Mouse (Mus musculus) cerebellum, adult 8-10 months (tissue): ENCODE results near the gene Inip.

Source experiments
- DNase-seq: peaks from one replicate; pipeline ENCODE4 v3.0.0; 2022

The Inip gene

DNA sequence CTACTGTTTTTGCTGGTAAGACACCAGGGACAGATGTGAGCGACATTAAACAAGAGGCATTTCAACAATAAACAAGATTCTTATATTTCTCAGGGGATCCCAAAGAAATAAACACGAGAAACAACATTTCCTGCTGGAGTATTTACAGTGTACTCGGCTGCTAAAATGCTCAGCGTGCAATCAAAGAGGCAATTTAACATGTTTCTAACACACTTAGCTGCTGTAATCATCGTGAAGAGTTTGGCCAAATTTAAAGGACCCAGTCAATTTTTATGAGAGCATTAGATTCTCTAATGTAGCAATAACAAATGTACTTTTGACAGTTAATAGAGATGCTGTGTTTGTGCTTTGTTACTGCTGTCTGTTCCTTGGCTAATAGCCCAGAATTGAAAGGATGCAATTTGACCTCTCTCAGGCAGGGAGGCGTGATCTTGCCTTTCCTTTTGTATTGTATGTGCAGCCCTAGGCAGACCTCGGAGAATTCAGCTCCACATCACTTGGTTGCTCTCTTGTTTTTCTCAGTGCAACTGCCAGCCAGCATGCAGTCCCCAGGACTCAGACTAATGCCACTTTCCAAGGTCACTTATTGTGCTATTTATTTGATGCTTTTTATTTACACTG is 35.9 kb downstream of the Inip start:
- DNase-seq: no peak

- DNase-seq: no peak
Observed at GRCm38 (mm10) chr4:59764950-59765349, 36.4 kb downstream of the Inip start.

GRCm38 (mm10) chr4:59761365-59761729 is 40.0 kb downstream of the Inip start:
- DNase-seq: no peak

- DNase-seq: no peak
Observed at GRCm38 (mm10) chr4:59760636-59761364, 40.6 kb downstream of the Inip start.

DNA sequence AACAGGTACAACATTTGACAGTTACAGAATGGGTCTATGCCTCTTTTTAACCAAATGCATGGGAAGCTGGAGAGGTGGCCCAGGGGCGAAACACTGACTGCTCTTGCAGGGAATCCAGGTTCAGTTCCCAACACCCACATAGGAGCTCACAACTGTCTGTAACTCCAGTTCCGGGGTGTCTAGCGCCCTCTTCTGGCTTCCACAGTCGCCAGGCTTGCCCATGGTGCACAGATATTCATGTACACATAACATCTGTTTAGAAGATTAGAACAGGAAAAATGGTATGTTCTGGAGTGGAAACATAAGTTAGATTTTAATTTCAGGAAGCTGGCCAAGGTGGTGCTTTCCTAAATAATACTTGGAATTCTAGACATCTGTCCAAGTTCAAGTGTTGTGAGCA is 41.4 kb downstream of the Inip start:
- DNase-seq: no peak

DNA sequence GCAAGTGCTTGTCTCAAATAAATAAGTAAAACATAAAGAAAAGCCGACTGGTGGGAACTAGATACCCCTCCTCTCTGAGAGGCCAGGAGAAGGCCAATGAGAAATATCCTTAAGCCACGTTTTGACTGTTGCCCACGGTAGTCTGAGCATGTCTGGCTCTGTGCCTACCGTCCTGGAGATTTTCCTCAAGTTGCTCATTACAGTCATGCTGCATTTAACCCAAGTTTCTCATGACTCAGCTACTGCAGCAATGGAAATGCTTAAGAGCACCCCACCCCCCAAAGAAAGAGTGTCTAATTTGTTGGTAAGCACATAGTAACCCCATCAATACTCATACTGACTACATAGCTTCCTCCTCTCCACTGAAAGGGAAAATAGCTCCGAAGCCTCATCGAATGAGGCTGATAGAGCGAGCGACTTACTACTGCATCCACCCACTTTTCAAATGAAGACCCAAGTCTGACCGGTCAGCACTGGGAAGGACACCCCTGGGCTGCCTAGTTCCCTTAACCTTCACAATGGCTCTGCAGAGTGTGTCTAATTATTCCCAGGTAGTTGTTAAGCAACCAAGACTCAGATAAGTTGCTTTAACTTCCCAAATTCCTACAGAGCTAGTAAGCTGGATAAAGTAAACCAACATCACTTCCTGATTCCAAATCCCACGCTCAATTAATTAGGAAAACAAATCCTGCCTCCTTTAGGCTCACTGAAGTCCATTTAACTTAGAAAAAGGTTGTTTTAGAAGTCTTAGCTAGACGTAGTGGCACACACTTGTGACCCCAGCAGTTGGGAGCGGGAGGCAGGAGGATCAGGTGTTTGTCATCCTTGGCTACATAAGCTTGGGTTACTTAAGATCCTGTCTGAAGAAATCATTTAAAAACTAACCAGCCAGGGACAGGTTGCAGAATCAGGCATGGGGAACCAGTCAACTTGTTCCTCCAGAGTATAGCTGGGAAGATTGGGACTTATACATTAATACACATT is 43.6 kb downstream of the Inip start:
- no peak for DNase-seq

DNA sequence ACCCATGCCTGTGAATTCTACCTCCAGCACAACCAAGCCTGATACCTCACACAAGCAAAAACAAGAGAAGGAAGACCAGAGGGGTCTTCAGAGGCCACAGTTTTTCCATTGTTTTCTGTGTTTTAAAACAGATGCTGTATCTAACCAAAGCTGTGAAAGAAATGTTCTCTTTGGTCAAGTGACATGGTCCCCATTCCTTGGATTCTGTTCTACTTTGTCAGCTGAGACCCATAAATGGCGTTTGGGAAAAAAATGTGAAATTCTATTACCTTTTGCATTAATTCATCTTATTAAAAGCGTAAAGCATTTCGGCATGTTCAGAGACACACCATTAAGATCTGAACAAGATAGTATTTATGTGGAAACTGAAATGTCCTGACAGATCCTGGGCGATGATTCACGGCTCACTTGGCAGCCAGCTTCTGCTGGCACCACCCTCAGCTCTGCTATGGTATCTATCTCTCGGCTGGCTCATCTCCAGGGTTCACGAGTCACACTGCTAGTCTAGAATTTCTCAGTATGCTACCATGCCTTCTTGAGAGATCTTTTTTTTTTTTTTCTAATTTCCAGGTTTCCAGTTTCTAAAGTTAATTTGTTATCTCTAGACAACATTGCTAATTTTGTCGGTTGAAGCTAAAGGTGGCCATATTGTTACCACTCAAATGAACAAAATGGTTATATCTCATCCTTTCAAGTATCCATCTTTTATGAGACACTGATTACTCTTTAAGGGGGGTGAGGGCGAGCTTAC is 44.9 kb downstream of the Inip start:
- DNase-seq: peak; percentile 79

DNA sequence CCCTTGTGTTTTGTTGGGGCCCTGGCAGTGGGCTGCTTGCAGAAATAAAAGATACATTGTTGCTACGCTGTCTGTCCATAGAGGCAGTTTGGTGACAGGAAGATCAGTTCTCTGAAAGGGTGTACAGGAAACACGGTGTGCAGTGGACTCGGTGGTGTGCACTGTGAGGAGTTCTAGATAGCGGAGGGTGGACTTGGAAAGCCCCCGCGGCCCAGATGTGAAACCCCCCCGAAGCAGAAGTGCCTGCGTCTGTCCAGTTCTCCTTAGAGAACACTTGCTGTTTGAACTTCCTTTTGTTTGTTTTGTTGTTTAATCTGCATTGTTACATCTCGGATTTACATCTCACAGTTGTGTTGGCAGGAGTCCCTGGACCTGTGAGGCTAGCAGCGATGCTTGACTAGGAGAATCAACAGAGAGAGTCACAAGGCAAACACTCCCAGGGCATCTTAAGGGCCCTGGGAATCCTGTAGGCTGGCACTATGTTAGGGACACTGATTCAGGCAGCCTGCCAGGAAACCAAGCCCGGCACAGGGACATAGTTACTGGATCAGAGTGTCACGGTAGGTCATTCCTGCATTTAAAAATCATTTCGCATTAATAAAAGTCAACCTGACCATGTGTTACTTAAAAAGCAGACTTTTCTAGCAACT is 47.8 kb downstream of the Inip start:
- DNase-seq: no peak

GRCm38 (mm10) chr4:59739882-59740281 is 61.5 kb downstream of the Inip start:
- DNase-seq: no peak

- no peak for DNase-seq
Observed at GRCm38 (mm10) chr4:59739321-59739720, 62.1 kb downstream of the Inip start.

- no peak for DNase-seq
Observed at GRCm38 (mm10) chr4:59731544-59731943, 69.8 kb downstream of the Inip start.

DNA sequence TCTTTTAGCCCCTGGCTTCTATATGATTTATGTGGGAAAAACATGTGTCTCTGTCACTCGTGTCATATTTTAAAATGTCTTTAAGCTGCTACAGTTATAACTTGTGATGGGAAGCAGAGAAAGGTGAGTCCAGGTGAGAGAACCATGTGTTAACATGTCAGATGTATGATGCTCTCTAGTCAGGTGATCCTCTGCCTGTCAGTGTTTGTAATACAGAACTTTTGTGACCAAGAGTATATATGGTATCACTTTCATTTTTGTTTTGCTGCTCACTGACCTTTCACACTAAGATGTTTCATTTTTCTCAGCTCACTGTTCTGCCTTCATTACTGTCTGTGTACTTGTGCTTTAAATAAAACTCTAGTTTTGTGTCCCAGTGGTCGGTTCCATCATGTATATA is 72.5 kb downstream of the Inip start:
- DNase-seq: no peak

DNA sequence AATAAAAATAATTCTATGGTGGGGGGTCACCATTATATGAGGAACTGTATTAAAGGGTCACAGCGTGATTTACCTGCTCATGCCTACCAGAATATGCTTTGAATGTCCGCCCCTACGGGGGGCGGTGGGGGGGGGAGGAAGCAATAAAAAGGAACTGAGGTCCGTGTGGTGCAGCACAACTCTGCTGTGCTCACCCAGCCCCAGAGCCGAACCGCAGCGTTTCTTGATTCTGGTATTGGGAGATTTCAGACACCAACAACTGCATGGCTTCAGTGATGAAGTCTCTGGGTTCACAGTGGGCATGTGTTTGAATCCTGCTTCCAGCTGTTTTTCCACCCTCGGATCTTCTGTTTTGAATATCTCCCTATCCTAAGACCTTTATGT is 73.5 kb downstream of the Inip start:
- DNase-seq: no peak

DNA sequence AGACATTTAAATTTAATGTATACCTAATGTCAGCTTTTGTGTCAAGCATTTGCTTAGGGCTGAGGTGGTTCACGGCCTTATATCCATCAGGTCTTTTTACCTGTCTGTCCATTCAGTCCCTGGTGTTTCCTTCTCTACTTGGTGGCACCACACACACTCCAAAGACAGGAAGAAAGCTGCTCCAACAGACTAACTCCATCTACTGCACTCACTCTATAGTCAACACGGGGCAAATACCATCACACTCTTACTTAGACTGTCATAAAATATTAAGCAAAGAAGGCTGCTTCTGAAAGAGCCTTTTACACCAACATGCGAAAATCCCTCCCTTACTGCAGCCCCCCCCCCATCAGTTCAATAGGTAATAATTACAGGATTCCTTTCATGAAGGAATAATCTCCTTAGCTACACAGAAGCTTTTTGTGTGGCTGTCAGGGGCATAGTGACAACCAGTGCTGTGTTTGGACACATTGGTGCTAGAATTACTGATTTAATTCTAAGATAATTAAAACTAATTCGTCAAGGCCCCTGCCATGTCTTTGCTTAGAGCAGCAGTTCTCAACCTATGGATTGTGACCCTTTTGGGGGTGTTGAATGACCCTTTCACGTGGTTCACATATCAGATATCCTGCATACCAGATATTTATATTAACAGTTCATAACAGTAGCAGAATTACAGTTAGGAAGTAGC is 74.1 kb downstream of the Inip start:
- no peak for DNase-seq

- DNase-seq: no peak
Observed at GRCm38 (mm10) chr4:59726501-59726900, 74.9 kb downstream of the Inip start.

DNA sequence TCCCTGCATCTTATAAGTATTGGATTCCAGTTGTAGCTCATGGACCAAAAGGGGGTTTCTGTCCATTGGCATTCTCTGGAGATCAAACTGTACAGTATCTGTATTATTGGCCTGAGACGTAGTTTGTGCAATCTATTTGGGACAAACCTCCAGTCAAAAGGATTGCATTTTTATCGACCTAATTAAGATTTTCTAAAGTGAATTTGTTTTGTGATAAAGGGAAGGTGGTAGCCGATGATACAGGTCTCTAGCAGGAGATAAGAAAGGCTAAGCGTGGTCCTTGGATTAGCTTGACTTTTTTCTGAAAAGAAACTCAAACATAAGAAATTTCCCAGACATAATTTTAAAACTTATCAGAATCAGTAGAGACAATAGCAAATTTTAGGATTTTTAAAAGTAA is 75.8 kb downstream of the Inip start:
- no peak for DNase-seq

DNA sequence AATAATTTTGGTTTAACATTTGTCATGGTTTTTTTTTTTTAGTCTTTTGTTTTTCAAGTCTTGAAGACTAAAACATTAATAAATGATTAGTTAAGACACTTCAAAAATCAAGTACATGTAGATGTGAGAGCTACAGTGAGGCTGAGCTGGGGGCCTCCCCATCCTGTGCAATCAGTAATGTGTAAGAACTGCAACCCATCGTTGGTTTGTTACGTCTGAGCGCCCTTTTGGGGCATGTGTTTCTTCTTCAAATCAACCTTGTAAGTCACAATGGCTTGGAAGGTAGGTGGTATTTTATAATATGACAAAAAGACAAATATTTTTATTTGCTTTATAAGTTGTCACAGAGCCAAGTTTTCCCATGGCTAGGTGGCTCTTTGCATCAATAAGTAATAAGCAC is 79.6 kb downstream of the Inip start:
- DNase-seq: no peak
